Mouse (Mus musculus): ENCODE results near the gene Stmn1.

DNA sequence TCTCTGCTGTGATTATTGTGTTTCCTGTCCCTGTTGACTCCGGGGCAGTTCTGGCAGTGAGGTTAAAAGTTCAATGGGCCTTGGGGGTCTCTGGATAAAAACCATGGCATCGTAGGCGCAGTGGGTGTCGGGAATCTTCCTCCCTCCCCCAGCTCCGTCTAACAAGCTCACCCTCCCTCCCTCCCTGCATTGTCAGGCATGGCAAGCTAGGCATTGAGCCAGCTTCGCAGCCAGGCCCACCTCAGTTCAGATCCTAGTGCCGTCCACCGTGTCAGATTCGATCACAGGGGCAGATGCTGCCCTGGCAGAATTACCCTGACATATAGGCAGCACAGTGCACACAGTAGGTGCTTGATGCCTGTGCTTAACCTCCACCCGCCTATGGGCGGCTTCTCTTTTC is 46.1 kb upstream of the Stmn1 start:
- no peak for TF ChIP-seq CTCF (IDR thresholded peaks at IDR 0.05; ENCODE audit: borderline replicate concordance, extremely low read depth, insufficient read depth, insufficient read length)
- TF ChIP-seq POLR2A (IDR thresholded peaks at IDR 0.05; ENCODE audit: borderline replicate concordance, extremely low read depth, insufficient read depth, insufficient read length, poor library complexity, severe bottlenecking) = no peak

All from brain, embryonic 14.5 days (tissue).